ENCODE assay signal across 8 mouse cellular contexts in the genomic region with DNA sequence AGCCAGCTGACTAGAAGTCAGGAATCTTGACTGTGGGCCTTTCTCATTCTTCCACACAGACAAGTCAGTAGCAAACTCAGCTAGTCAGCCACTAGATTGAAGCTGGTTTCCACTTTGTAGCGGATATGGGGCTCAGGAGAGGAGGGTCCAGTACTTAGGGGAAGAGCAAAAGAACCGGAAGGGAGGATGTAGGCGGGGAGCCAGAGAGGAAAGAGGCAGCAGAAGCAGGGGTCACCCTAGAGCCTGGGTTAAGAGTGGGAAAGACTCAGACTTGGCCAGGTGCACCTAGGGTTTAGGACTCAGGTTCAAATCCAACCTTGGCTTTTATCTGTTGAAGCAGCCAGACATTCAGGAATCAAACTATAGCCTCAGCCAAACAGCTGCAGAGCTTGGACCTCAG. TPM values are rescaled to one million over a fixed set of nuclear protein-coding genes. Genes with fewer than 3 reads are reported as not detected.
DNase-seq lines count a peak whose midpoint lies in the region; ATAC-seq and TF ChIP-seq lines count a peak whose summit lies in the region.

No protein-coding gene starts in this region.

- intact Hi-C loops in heart, postnatal 25 days (cut with DNase I): loop anchor here (5.0 kb wide), 3 partner anchors 35 to 200 kb away; a partner anchor contains a TSS

- peak overlapping the region; percentile 96; the same call in 1 of the 2 replicates for H3K4me3 ChIP-seq in heart, embryonic 10.5 days
- H3K4me3 ChIP-seq in G1E (ENCODE audit: low read depth, low read length): peak overlapping the region; percentile 83; the same call in 1 of the 2 replicates
- H3K4me3 ChIP-seq in heart, embryonic 14.5 days (ENCODE audit: control insufficient read depth in 1 of 2, insufficient read depth in 1 of 2, low read depth in 1 of 2, low read length in 2 of 2): no peak overlapping the region
- peak overlapping the region; percentile 94 for H3K4me3 ChIP-seq in liver, embryonic 15.5 days (replicated peaks)

- 0 out of 2 replicates have a peak overlapping the region, but pooled peaks have one; percentile 89 for H3K9ac ChIP-seq in heart, embryonic 14.5 days (ENCODE audit: low read length)
- H3K9ac ChIP-seq in liver, embryonic 15.5 days: no peak overlapping the region; the same call in 1 of the 2 replicates

- ATAC-seq in G1E (ENCODE audit: extremely low read depth, insufficient number of reproducible peaks, low FRiP score, poor library complexity, severe bottlenecking): no peak
- ATAC-seq in heart, embryonic 14.5 days (ENCODE audit: insufficient number of reproducible peaks, insufficient read depth, low FRiP score, low read depth): no peak
- ATAC-seq in liver, embryonic 15.5 days (ENCODE audit: insufficient read depth): no peak

- peak overlapping the region; percentile 82 for H3K4me2 ChIP-seq in heart, embryonic 14.5 days (ENCODE audit: low read length)
- peak overlapping the region; percentile 86 for H3K4me2 ChIP-seq in liver, embryonic 15.5 days

- peaks cover 51% of the 10 kb centered on the region for H3K27me3 ChIP-seq in heart, embryonic 10.5 days (ENCODE audit: insufficient read depth, poor library complexity, severe bottlenecking)
- no peaks in the 10 kb centered on the region for H3K27me3 ChIP-seq in G1E (ENCODE audit: insufficient read depth, low read length)
- no peaks in the 10 kb centered on the region for H3K27me3 ChIP-seq in heart, embryonic 14.5 days (ENCODE audit: control insufficient read depth, insufficient read depth, low read length)
- H3K27me3 ChIP-seq in liver, embryonic 15.5 days: no peaks in the 10 kb centered on the region

- peak overlapping the region; percentile 96; the same call in 1 of the 2 replicates for H3K27ac ChIP-seq in heart, embryonic 10.5 days
- H3K27ac ChIP-seq in heart, embryonic 14.5 days (replicated peaks in 1 of 2; ENCODE audit: control insufficient read depth in 1 of 2, insufficient read depth in 1 of 2, low read depth in 2 of 2, low read length in 2 of 2): peak overlapping the region; percentile 43 to 69
- peak overlapping the region; percentile 97 for H3K27ac ChIP-seq in liver, embryonic 15.5 days (replicated peaks)

- no peak for DNase-seq in heart, embryonic 10.5 days (ENCODE audit: low spot score)
- no peak for DNase-seq in heart, postnatal 25 days (ENCODE audit: low spot score)
- DNase-seq in G1E (ENCODE audit: low spot score): no peak
- no peak for DNase-seq in thymus, postnatal 4 days
- no peak for DNase-seq in cerebellum, adult 11 months
- no peak for DNase-seq in right cerebral cortex, postnatal 14 days

- peaks cover 8% of the 10 kb centered on the region for H3K36me3 ChIP-seq in heart, embryonic 10.5 days
- H3K36me3 ChIP-seq in G1E (replicated peaks): peaks cover 65% of the 10 kb centered on the region
- H3K36me3 ChIP-seq in heart, embryonic 14.5 days (ENCODE audit: control insufficient read depth, insufficient read depth, low read length): peaks cover 13% of the 10 kb centered on the region
- peaks cover 19% of the 10 kb centered on the region for H3K36me3 ChIP-seq in liver, embryonic 15.5 days (replicated peaks)

- WGBS in heart, embryonic 10.5 days: 79% methylated on average over 3 of the region's 3 CpGs
- 63% methylated on average over 3 of the region's 3 CpGs for WGBS in heart, embryonic 14.5 days
- WGBS in liver, embryonic 15.5 days (ENCODE audit: insufficient replicate concordance): 62% methylated on average over 3 of the region's 3 CpGs

- H3K4me1 ChIP-seq in heart, embryonic 10.5 days: peaks cover 56% of the 10 kb centered on the region
- H3K4me1 ChIP-seq in G1E (ENCODE audit: insufficient read depth, low read depth, low read length): peaks cover 85% of the 10 kb centered on the region
- H3K4me1 ChIP-seq in heart, embryonic 14.5 days (ENCODE audit: control insufficient read depth in 2 of 2, insufficient read depth in 2 of 2, low read length in 2 of 2): peaks cover 13 to 26% of the 10 kb centered on the region in 2 experiments
- H3K4me1 ChIP-seq in liver, embryonic 15.5 days (replicated peaks): peaks cover 77% of the 10 kb centered on the region

- TF ChIP-seq CTCF in G1E (IDR thresholded peaks at IDR 0.05; ENCODE audit: low read depth, low read length): no peak

- H3K9me3 ChIP-seq in heart, embryonic 10.5 days: no peaks in the 10 kb centered on the region
- no peaks in the 10 kb centered on the region for H3K9me3 ChIP-seq in G1E (replicated peaks)
- H3K9me3 ChIP-seq in heart, embryonic 14.5 days (ENCODE audit: control insufficient read depth, low read length): no peaks in the 10 kb centered on the region
- H3K9me3 ChIP-seq in liver, embryonic 15.5 days (replicated peaks): no peaks in the 10 kb centered on the region

RNA-seq across cellular contexts. Expression of a gene that starts 11.2 kb away (rescaled TPM):
- polyA plus RNA-seq in heart, embryonic 10.5 days (2016; fragmentation: Nextera tagmentation; extraction: Ambion mirVana): 0.42 and 0.60 TPM in 2 replicates
- total RNA-seq in heart, postnatal 25 days (2021): 1 to 10 TPM; 4.8 to 7.8 TPM
- not detected in 2 replicates for total RNA-seq in G1E (2014; fragmentation: Nextera tagmentation)
- not detected in 2 replicates for total RNA-seq in G1E (2017)
- polyA plus RNA-seq in G1E (2012): not detected in 2 replicates
- 1.8 and 1.9 TPM in 2 replicates for polyA plus RNA-seq in heart, embryonic 14.5 days (2014; fragmentation: Nextera tagmentation; extraction: Ambion mirVana)
- 0.46 and 0.51 TPM in 2 replicates for polyA plus RNA-seq in liver, embryonic 15.5 days (2015; fragmentation: Nextera tagmentation; extraction: Ambion mirVana)

RNA-seq across cellular contexts. Expression of a gene that starts 16.5 kb away (rescaled TPM):
- 17.3 and 20.1 TPM in 2 replicates for polyA plus RNA-seq in heart, embryonic 10.5 days (2016; fragmentation: Nextera tagmentation; extraction: Ambion mirVana)
- total RNA-seq in heart, postnatal 25 days (2021): 10 to 100 TPM; 85.3 to 86.5 TPM
- total RNA-seq in G1E (2014; fragmentation: Nextera tagmentation) (18.4 and 24.2 TPM in 2 replicates), G1E (2017) (15.6 and 18.3 TPM in 2 replicates)
- polyA plus RNA-seq in G1E (2012): 106 and 120 TPM in 2 replicates
- 32.9 and 37.6 TPM in 2 replicates for polyA plus RNA-seq in heart, embryonic 14.5 days (2014; fragmentation: Nextera tagmentation; extraction: Ambion mirVana)
- 12.7 and 14.9 TPM in 2 replicates for polyA plus RNA-seq in liver, embryonic 15.5 days (2015; fragmentation: Nextera tagmentation; extraction: Ambion mirVana)

RNA-seq across cellular contexts. Expression of a gene that starts 16.6 kb away (rescaled TPM):
- polyA plus RNA-seq in heart, embryonic 10.5 days (2016; fragmentation: Nextera tagmentation; extraction: Ambion mirVana): 193 TPM in 2 replicates
- 100 to 1,000 TPM; 265 to 324 TPM for total RNA-seq in heart, postnatal 25 days (2021)
- total RNA-seq in G1E (2014; fragmentation: Nextera tagmentation) (118 and 252 TPM in 2 replicates), G1E (2017) (663 and 687 TPM in 2 replicates)
- 134 and 138 TPM in 2 replicates for polyA plus RNA-seq in G1E (2012)
- 216 and 226 TPM in 2 replicates for polyA plus RNA-seq in heart, embryonic 14.5 days (2014; fragmentation: Nextera tagmentation; extraction: Ambion mirVana)
- 161 and 189 TPM in 2 replicates for polyA plus RNA-seq in liver, embryonic 15.5 days (2015; fragmentation: Nextera tagmentation; extraction: Ambion mirVana)

RNA-seq across cellular contexts. Expression of a gene that starts 53.0 kb away (rescaled TPM):
- polyA plus RNA-seq in heart, embryonic 10.5 days (2016; fragmentation: Nextera tagmentation; extraction: Ambion mirVana): 15.6 and 21.7 TPM in 2 replicates
- 1 to 10 TPM; 2.3 to 2.7 TPM for total RNA-seq in heart, postnatal 25 days (2021)
- total RNA-seq in G1E (2014; fragmentation: Nextera tagmentation) (44.8 and 63.7 TPM in 2 replicates), G1E (2017) (17.4 and 17.6 TPM in 2 replicates)
- 6.5 and 10.6 TPM in 2 replicates for polyA plus RNA-seq in G1E (2012)
- 10.9 and 13.1 TPM in 2 replicates for polyA plus RNA-seq in heart, embryonic 14.5 days (2014; fragmentation: Nextera tagmentation; extraction: Ambion mirVana)
- 7.6 and 8.4 TPM in 2 replicates for polyA plus RNA-seq in liver, embryonic 15.5 days (2015; fragmentation: Nextera tagmentation; extraction: Ambion mirVana)

Comparison
In these comparisons a context has a peak if more than half of its experiments do, and no peak if none do; other contexts are left out.
1. H3K4me3 ChIP-seq: peak in heart, embryonic 10.5 days (single experiment), G1E (single experiment) and liver, embryonic 15.5 days (single experiment); none in heart, embryonic 14.5 days (0 of 2).
2. Peak in every context shown above with its lines, with median percentiles within 50 percentile points of each other: H3K27ac ChIP-seq.